Mouse (Mus musculus) erythroblast, embryonic 14.5 days (primary cell): Measurements from ENCODE around the gene Abcc5.

Source experiments
- GATA1 ChIP-seq: IDR thresholded peaks from 2 replicates; pipeline ENCODE4 v1.6.1; 2012; ENCODE audit warnings: low read length, inconsistent platforms, mixed read lengths
- TAL1 ChIP-seq: IDR thresholded peaks from 3 replicates; pipeline ENCODE4 v1.6.1; 2012; ENCODE audit warnings: low read length, inconsistent platforms, mixed read lengths

- TF ChIP-seq TAL1 (no peak), GATA1 (no peak)
Observed at GRCm38 (mm10) chr16:20357837-20358236, 68.4 kb downstream of the Abcc5 start.
